Mouse (Mus musculus): ENCODE measurements around the gene Ccp110.

DNA sequence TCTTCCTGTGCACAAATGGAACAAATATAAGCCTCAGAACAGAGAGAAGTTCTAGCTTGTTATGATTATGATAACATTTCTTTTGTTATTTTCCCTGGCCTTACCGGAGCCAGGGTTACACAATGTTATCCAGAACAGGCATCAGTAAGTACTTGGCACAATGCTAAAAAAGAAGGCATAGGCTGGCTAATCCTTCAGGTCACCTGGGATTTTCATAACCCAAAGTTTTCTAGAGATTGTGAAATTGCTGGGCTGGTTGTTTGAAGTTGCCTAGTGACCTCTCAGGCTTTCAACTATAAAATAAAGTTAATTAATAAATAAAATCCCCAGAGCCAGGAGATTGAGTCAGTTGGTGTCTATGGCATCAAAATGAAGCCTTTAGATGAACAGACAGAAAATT is 2.5 kb downstream of the Ccp110 start:
- no peak for TF ChIP-seq CTCF (IDR thresholded peaks at IDR 0.05; ENCODE audit: low read depth, low read length)
- TF ChIP-seq POLR2A (IDR thresholded peaks at IDR 0.05; ENCODE audit: insufficient read depth, low read length): no peak
- no peak for TF ChIP-seq EP300 (IDR thresholded peaks at IDR 0.05; ENCODE audit: insufficient read depth, low read depth, low read length)
